Mouse (Mus musculus): ENCODE measurements at regions not wholly inside any gene's neighbourhood (a gene's known extent, or its start where the extent isn't known, plus 50 kb on each side); places are given as distances from the start of the nearest gene placed in this dataset.

DNA sequence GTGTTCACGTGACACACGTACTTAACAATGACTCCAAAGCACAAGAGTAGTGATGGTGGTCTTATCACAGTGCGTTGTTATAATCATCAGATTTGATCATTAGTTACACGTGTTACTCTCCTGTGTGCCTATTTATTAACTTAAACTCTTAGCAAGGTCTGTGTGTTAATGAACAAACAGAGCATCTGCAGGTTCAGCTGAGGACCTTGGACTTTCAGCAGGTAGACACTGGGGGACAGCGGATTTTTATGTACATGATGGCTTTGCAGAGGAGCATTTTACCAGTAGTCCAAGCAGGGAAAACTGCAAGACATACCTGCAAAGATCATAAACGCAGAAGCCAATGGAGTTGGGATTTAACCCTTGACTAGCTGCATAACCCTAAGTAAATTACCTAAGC lies 211.7 kb upstream of the Ntm start:
- no peak for DNase-seq (ENCODE audit: low spot score)

DNA sequence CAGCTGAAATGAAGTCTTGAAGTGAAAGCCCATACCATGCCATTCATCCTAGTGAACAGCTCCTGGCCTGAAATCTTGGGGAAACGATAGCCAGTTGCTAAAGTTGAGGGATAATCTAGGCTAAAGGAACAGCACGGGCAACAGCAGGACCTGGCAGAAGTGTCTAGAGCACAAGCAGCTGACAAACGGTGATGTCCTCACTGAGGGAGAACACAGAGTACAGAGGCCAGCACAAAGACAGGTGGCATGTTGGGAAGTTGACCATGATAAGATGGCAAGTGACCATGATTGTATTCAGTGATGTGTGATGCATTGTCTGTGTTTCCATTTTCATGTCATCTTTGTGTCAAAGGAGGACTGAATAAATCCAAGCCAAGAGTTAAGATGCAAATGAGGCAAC lies 212.4 kb upstream of the Ntm start:
- no peak for DNase-seq (ENCODE audit: low spot score)

DNA sequence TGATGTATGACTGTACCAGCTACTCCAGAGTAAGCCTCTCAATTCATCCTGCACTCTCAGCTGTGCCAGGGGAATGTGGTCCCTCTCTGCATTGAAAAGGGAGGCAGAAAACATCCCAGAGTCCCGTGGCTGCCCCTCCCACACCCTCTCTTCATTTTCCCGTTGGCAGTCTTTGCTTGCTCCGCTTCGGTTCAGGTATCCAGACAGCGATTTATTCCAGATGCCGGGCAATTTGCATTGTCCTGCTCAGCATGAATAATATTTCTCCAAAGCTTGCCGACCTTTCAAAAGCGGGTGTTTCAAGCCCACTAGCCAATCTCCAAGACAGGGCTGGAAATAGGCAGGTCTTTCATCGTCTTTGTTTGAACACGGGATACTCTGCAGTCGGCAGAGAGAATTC lies 220.5 kb upstream of the Ntm start:
- no peak for DNase-seq (ENCODE audit: low spot score)

DNA sequence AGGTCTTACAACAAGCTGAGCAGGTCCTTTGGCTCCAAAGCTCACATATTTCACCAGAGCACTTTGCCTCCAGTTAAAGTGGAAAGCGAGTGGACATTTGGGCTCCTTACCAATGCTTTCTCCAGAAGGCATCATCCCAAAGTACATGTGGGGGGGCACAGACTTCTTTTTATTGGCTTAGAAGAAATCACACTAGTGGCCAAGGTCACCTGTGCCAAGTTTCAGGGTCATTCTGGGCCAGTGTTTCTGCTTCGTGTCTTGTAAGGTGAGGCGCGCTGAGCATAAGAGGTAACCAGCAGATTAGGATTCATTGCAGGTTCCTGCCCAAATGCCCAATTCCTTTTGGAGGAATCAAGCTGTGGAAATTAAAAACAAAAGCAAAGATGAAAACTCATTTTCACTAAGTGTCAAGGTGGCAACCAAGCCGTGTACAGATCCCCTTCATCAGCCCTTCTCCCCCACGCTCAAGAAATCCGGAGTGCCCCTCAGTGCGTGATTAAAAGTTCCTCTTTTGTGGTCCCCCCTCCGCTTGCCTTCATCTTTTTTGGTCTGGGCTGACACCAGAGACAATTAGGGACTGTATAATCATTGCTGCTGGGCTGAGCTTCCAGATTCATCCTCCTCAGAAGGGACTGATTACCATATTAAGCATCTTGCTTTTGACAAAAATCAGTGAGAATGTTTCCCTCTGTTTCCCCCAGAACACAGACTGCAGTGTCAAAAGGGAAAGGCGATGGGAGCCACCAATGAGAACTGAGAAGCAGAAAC lies 222.2 kb upstream of the Ntm start:
- no peak for DNase-seq (ENCODE audit: low spot score)

GRCm38 (mm10) chr9:30186261-30186660 lies 223.3 kb upstream of the Ntm start:
- DNase-seq (ENCODE audit: low spot score), result no peak

DNA sequence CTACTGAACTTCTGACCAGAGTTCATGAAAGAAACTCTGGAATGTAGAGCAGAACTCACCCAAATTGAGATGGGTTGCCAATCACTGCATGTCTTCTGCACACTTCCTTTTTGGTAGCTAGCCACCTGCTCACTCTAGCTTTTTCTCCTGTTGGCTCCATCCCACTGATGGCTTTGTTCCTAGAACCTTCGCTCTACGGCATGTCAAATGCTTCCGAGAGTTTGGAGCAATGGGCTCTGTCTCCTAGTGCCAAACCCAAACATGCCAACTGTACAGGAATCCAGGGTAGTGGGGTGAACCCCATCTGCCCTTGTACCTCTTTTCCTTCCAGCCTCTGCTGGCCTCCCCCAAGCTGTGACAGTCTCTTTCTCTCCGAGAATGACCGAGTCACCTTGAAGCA lies 227.1 kb upstream of the Ntm start:
- no peak for DNase-seq (ENCODE audit: low spot score)

- DNase-seq (ENCODE audit: low spot score), result no peak
Measured at GRCm38 (mm10) chr9:30191119-30191518, 228.2 kb upstream of the Ntm start.

DNA sequence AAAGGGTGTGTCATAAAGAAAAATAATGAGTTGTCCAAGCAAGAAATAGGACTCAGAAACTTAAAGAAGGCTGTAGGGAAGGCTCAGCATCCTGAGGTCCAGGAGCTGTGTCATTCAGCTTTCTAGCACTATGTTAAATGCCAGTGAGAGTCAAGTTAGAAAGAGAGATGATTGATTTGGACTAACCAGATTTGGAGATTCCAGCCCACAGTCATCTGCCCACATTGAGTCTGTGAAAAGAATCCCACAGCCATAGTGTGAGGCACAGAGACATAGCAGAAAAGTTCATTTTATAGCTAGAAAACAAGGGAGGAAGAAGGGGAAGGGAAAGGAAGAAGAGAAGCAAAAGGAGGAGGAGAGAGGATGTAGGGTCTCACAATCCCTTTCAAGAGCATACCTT lies 229.0 kb upstream of the Ntm start:
- DNase-seq (ENCODE audit: low spot score), result no peak

GRCm38 (mm10) chr9:30194866-30195265 lies 231.9 kb upstream of the Ntm start:
- no peak for DNase-seq (ENCODE audit: low spot score)

DNA sequence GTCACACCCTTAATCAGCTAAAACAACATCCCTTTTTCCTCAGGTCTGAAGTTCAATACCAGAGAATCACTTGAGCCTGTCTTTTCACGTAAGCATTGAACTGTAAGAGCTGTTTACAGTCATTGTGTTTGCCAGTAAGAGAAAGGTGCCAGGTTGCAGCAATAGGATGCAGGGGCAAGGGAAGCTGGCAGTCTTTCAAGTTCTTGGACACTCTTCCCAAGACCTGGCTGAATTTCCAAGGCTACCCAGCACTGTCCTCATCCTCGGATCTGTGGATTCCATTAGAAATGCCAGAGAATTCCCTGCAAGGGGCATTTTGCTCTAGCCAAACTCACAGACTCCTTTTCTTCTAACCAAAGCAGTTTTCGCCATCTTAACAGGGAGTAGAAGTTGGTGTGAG lies 224.5 kb upstream of the Snx19 start:
- no peak for DNase-seq (ENCODE audit: low spot score)

- DNase-seq (ENCODE audit: low spot score), result no peak
Measured at GRCm38 (mm10) chr9:30207631-30208030, 219.3 kb upstream of the Snx19 start.

GRCm38 (mm10) chr9:30209806-30210205 lies 217.1 kb upstream of the Snx19 start:
- DNase-seq (ENCODE audit: low spot score), result no peak

- no peak for DNase-seq (ENCODE audit: low spot score)
Measured at GRCm38 (mm10) chr9:30212471-30213075, 214.3 kb upstream of the Snx19 start.

- DNase-seq (ENCODE audit: low spot score), result no peak
Measured at GRCm38 (mm10) chr9:30234501-30235163, 192.3 kb upstream of the Snx19 start.

DNA sequence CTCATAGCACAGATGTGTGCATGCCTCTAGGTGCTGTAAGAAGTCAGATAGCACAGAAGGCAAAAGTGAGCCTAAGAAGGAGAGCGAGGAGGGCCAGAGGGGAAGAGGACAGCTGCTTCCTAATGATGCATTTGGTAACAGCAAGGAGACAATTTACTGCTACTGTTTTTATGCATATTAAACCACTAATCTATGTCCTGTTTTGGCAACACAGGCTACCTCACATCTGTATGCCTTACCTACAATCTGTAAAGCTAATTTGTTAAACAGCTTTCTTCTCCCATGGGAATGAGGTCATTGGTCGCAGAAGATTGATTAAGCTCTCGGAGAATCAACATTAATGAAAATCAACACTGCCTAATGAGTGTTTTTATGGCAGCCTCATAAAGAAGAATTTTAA lies 191.1 kb upstream of the Snx19 start:
- no peak for DNase-seq (ENCODE audit: low spot score)

GRCm38 (mm10) chr9:30242107-30242506 lies 184.8 kb upstream of the Snx19 start:
- no peak for DNase-seq (ENCODE audit: low spot score)

GRCm38 (mm10) chr9:30264533-30265168 lies 162.3 kb upstream of the Snx19 start:
- peak; percentile 7 for DNase-seq (ENCODE audit: low spot score)

DNA sequence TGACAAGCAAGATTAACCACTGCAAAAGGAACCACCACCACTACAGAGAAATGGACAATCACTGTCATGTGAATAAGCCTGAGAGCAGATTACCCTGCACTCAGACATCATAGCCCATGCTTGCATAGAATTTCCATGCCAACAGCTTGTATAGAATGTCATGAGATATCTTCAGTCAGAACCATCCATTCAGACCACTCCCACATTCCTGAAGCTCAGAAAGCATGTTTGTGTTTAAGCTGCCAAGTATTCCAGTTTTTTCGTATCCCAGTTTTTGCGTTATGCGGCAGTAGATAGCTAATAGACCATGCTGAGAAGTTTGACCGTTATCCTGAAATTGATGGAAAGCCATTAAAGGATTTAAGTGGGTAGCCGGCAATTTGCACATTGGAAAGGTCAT lies 155.8 kb upstream of the Snx19 start:
- no peak for DNase-seq (ENCODE audit: low spot score)

- DNase-seq (ENCODE audit: low spot score), result no peak
Measured at GRCm38 (mm10) chr9:30273836-30274235, 153.1 kb upstream of the Snx19 start.

GRCm38 (mm10) chr9:30278231-30278630 lies 148.7 kb upstream of the Snx19 start:
- no peak for DNase-seq (ENCODE audit: low spot score)

GRCm38 (mm10) chr9:30283080-30283770 lies 143.7 kb upstream of the Snx19 start:
- DNase-seq (ENCODE audit: low spot score), result no peak

DNA sequence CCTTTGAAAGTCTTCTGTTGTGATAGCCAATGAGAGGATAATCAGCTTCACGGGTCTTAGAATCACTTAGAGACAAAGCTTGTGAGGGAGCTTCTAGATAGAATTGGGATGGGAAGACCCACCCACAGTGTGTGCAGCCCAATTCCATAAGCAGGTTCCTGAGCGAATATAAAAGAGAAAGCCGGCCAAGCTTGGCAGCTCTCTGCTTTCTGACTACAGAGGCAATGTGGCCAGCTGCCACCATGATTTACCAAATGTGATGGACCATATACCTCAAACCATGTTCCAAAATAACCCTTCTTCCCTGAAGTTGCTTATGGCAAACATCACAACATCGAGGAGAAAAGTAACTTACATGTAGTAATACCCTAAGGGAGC lies 143.1 kb upstream of the Snx19 start:
- DNase-seq (ENCODE audit: low spot score), result no peak
